Mouse (Mus musculus) MEL (cell line): ENCODE data around the gene Kif5c.

Experiments used
- CHD2 ChIP-seq: IDR thresholded peaks from 2 replicates; pipeline ENCODE4 v1.6.1; 2011; ENCODE audit warnings: low read length, improper control_type of control experiment
- CTCF ChIP-seq, 3 experiments: IDR thresholded peaks in 2 of 3; conservative IDR thresholded peaks in 1 of 3; 2 replicates each; pipeline ENCODE4 v1.5.1; 2011 to 2012; ENCODE audit warnings: low read length in 3 of 3, low read depth in 2 of 3, mild to moderate bottlenecking in 2 of 3, improper control_type of control experiment in 1 of 3, inconsistent platforms in 1 of 3, mixed read lengths in 1 of 3, moderate library complexity in 1 of 3; ENCODE audit not compliant: control insufficient read depth in 1 of 3, insufficient read depth in 1 of 3, poor library complexity in 1 of 3, severe bottlenecking in 1 of 3
- ETS1 ChIP-seq: IDR thresholded peaks from 2 replicates; pipeline ENCODE4 v1.6.1; 2012; ENCODE audit warnings: low read depth, mild to moderate bottlenecking, inconsistent platforms, low read length, improper control_type of control experiment, moderate library complexity
- GABPA ChIP-seq: IDR thresholded peaks from 2 replicates; pipeline ENCODE4 v1.6.1; 2012; ENCODE audit warnings: low read depth, mild to moderate bottlenecking, inconsistent platforms, low read length, improper control_type of control experiment, moderate library complexity
- GATA1 ChIP-seq: IDR thresholded peaks from 2 replicates; pipeline ENCODE4 v1.6.1; 2011; ENCODE audit warnings: low read depth, low read length, improper control_type of control experiment
- POLR2A ChIP-seq, 2 experiments: IDR thresholded peaks; 2 replicates each; pipeline ENCODE4 v1.6.1; 2011 to 2012; ENCODE audit warnings: low read length in 2 of 2, mild to moderate bottlenecking in 2 of 2, control low read depth in 1 of 2, improper control_type of control experiment in 1 of 2, low read depth in 1 of 2, moderate library complexity in 1 of 2; ENCODE audit not compliant: control insufficient read depth in 1 of 2, insufficient read depth in 1 of 2, poor library complexity in 1 of 2
- ZKSCAN1 ChIP-seq: IDR thresholded peaks from 2 replicates; pipeline ENCODE4 v1.6.1; 2012; ENCODE audit warnings: low read depth, mild to moderate bottlenecking, inconsistent platforms, low read length, improper control_type of control experiment, moderate library complexity
- ZMIZ1 ChIP-seq: IDR thresholded peaks from 2 replicates; pipeline ENCODE4 v1.6.1; 2012; ENCODE audit warnings: low read depth, mild to moderate bottlenecking, inconsistent platforms, low read length, improper control_type of control experiment, moderate library complexity

DNA sequence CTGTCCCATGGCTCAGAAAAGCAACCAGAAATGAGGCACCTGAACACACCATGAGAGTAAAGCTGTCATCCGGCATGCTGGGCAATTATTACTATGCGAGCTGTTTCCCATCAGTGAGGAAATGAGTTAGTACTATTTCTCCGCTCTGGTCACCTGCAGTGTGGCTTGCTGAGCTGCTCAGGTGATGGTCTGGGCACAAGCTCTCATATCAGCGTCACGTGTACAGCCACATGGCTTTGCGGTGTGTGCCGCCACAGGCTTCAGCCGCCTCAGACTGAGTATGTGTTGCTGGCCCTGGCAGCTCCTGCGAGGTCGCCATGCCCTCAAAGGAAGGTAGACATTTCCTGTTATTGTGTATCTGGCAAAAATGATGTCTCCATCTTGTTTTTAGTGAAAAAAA lies 35.5 kb downstream of the Kif5c start:
- TF ChIP-seq GABPA = no peak
- TF ChIP-seq CTCF (IDR thresholded peaks at IDR 0.05 in 2 of 3, conservative IDR thresholded peaks at IDR 0.05 in 1 of 3; ENCODE audit: control insufficient read depth in 1 of 3, insufficient read depth in 1 of 3, low read depth in 2 of 3, low read length in 3 of 3, poor library complexity in 1 of 3, severe bottlenecking in 1 of 3) = no peak
- TF ChIP-seq ZMIZ1 = no peak
- no peak for TF ChIP-seq ZKSCAN1
- no peak for TF ChIP-seq POLR2A (IDR thresholded peaks at IDR 0.05; ENCODE audit: control insufficient read depth in 1 of 2, insufficient read depth in 1 of 2, low read depth in 1 of 2, low read length in 2 of 2, poor library complexity in 1 of 2)
- TF ChIP-seq CHD2 = no peak
- TF ChIP-seq GATA1 = no peak
- TF ChIP-seq ETS1 = no peak
